Mouse (Mus musculus) lung, adult 2 months (tissue): ENCODE results near the gene Taar6.

Experiments
- CTCF ChIP-seq: fragments of 200-500 bp; IDR thresholded peaks from 2 replicates; pipeline ENCODE4 v1.5.1; 2011; ENCODE audit warnings: mild to moderate bottlenecking, low read length, control low read depth; ENCODE audit not compliant: insufficient read depth
- POLR2A ChIP-seq: fragments of 200-500 bp; IDR thresholded peaks from 2 replicates; pipeline ENCODE4 v1.6.1; 2011; ENCODE audit warnings: low read depth, mild to moderate bottlenecking, control low read depth, low read length, borderline replicate concordance; ENCODE audit errors: extremely low read depth

- TF ChIP-seq POLR2A: no peak
- no peak for TF ChIP-seq CTCF
Observed at GRCm38 (mm10) chr10:23986419-23986818, 973 bp upstream of the Taar6 start.
